Mouse (Mus musculus): ENCODE measurements at regions not wholly inside any gene's neighbourhood (a gene's known extent, or its start where the extent isn't known, plus 50 kb on each side); places are given as distances from the start of the nearest gene placed in this dataset.
A peak's percentile ranks its signal among the peaks of the same experiment; 100 is the strongest.

DNA sequence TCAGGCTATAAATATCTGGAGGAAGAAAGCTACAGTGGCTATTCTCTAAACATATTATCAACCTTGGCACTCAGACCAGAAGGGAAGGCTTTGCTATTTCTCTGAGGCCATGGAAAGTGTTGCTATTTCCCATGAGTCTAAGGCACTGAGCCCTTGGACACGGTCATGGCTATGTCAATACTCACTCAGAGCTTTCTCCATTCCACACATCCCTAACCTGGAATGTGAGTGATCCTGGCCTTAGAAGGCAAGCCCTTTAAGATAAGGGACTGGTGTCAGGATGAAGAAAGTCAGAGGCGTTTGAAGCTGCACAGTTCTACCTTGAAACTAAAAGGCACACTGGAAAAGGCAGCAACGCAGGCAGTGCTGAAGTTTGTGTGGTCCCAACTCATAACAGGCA, 478.3 kb downstream of the Rps29 start:
- DNase-seq: no peak

GRCm38 (mm10) chr12:68676096-68676775, 482.8 kb downstream of the Rps29 start:
- peak; percentile 16 for DNase-seq

DNA sequence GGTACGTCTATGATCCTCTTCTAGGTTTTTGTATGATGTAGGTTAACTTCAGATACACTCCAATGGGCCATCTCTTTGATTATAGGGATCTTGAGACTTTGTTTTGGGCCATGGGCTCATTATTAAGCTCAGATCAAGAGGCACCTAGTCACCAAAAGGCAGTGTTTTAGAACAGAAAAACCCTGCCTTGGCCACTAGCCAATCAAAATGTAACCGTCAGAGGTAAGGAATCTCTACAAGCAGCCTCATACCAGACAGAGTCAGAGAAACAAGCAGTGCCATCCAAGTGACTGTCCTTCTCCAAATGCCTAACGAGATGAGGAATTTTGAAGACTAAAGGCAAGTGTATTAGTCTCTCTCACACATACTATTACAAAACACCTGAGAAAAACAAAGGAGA, 487.0 kb downstream of the Rps29 start:
- no peak for DNase-seq

- no peak for DNase-seq
These were observed 512.9 kb downstream of the Rps29 start for GRCm38 (mm10) chr12:68645901-68646585.

DNA sequence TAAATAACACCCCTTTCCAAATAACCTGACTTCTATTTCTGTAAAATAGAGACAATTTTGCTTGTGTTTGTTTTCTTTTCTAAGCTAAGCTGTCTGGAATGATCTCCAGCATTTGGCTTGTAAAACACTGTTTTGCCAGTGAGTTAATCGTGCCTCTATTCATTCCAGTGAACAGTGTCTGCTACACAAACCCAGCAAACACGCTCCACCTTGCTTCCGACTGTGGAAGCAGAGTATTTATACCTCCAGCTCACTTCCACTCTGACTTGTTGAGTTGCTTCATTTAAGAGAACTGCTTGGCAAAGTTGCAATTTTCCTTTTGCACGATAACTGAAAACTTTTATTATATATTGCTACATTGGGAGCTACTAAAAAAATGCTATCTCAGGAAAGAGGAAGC, 515.3 kb downstream of the Rps29 start:
- no peak for DNase-seq

DNA sequence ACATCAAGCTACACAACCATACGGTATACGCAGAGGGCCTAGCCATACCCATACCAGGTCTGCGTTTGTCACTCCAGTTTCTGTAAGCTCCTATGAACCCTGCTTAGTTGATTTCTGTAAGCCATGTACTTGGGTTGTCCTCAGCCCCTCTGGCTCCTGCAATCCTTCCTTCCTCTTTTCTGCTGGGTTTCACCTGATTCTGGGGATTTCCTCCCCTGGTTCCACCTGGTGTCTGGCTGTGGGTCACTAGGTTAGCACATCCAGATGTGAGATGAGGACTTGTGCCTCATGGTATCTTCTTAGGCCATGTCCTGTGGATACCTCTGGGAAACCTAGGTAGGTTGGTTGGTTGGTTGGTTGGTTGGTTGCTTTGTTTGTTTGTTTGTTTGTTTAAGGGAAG, 526.5 kb downstream of the Rps29 start:
- no peak for DNase-seq

DNA sequence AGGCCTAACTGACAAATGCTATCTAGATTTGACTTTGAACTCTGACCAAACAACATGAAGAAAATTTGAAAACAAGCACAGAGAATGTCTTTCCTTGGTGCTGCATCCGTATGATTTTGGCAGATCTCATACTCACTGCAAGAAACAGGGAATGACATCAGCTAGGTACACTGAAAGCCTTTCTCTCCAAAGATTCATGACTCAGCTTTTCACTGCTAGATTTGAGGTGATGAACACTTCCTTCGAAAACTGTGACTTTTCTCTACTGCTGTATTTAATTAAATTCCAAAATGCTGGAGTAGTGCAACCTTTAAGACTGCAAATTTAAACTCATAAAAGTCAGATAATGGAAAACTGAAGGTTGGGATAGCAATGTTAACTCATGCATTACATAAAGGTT, 540.6 kb downstream of the Rps29 start:
- no peak for DNase-seq

DNA sequence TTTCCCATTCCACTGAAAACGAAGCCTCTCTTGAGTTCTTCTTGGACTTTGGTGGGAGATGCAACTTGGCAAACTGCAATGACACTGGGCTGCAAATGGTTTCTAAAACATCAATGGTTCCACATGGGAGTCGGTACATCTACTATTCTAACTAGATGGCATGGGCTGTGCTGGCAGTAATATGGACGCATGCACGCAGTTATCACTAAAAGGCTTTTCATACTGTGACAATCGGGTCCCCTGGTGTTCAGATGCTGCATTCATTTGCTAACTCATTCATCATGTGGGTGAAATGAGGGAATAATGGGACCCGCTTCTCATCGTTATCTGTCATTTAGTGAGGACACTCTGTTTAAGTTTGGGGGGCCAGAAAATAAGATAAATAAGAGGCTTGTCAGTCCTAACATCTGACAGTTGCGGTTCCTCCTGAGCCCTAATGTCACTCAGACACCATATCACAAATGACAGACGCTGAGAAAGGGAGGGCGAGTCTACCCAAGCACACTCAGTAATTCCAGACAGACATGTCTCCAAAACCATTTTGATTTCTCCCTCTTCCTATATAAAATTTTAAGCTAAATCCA, 553.5 kb downstream of the Rps29 start:
- no peak for DNase-seq

DNA sequence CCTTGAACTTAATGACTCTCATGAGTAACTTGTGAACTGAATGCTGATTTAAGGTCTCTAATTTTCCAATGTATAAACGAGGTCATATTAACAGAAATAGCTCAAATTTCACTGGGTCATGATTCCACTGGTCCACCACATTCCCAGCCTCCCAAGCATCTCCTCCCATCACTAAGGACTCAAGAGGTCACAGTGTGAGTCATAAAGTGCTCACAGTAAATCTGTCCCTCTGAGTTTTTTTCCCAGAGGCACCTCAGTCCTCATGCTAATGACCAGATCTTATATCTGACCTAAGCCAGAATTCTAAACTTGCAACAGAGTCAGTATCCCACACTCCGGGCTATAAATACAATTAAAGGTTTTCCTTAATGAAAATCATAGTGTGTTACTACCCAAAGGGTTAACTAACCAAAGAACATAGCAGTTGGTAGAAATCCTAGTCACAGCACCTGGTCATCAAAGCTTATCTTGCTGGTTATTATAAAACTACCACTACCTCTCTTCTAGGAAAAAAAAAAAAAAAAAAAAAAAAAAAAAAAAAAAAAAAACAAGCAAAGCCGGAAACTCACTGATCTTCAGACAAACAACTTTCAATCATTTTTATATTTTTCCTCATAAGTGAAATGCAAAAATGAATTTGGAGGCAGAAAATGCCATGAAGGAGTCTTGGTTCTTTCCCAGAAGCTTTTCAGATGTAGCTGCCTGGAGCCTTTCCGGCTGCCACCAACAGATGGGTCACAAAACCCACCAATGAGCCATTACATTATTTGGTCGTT, 554.3 kb downstream of the Rps29 start:
- no peak for DNase-seq

DNA sequence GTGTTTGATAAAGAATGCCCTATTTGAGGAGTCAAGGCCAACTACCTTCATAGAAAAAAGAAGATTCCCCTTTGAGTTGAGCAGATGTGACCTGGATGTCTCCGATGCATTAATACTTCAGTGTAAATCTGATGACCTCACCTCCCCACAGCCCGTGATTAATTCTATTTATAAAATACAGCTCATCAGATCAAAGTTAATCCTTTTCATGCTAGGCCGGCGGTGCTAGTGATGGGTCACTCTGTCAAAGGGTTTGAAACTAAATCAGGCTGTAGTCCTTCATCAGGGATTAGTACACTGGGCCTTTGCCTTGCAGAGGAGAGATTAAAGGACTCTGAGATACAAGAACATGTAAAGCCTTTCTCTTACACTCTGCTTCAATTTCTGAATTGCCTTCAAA, 556.3 kb downstream of the Rps29 start:
- no peak for DNase-seq

GRCm38 (mm10) chr12:68601366-68601765, 557.6 kb downstream of the Rps29 start:
- DNase-seq: no peak

- DNase-seq: no peak
These were observed 559.0 kb downstream of the Rps29 start for GRCm38 (mm10) chr12:68599681-68600596.

GRCm38 (mm10) chr12:68599016-68599616, 559.9 kb downstream of the Rps29 start:
- DNase-seq: no peak

DNA sequence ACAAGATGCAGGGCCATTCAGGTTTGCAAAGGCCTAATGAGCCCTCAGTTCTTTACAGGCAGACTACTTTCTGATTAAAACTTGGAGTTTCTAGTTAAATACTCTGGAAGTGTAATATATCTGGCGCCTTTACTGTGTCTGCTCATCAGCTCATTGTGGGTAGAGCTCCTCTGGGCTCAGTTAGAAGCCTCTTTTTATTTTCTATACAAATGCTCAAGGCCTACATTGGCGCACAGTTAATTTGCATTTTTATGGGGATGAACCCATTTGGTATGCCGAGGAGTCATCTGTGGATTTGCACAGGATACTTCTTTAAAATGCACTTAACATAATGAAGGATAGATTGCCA, 573.5 kb downstream of the Rps29 start:
- DNase-seq: no peak

DNA sequence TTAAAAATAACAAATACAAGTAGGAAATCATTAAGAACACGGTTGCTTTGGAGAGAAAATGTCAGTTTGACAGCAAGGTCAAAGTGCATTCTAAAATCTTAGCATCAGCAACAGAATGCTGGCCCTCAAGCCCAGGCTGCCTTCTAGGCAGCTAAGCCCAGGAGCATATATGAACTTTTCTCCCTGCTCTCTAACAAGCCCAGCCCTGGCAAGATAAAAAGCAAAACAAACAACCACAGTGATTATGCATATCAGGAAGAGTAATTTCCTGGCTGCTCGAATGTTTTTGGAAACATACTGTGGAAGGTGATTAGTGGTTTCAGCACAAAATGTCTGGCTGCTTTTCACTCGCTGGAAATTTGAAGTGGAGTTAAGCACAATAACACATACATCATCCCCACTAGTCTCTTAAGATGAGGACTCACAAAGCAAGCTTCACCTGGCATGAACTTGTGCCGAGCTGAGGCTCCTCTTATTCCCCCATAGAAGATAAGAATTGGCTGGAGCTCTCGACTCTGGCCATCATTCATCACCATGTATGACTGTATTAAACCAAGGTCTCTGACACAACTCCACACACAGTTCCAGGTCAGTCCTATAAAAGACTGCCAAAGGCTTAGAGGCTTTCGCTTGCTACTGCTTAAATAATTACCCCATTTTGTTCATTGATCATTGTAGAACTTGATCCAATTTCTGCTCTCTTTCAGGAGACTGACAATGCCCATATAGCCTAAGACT, 574.0 kb downstream of the Rps29 start:
- DNase-seq: no peak

DNA sequence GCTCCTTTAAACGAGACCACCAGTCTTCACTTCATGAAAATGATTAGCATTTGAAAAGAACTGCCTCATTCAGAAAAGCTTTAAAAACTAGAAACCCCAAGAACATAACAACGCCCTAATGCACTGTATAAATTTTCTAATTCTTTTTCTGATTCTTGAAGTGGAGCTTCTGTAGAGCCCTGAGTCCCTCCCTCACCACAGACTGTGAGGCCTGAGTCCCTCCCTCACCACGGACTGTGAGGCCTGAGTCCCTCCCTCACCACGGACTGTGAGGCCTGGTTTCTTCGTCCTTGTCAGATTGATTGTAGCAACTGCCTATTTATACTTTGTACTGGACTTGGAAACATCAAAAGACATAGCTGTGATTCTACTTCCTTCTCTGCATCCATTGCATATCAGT, 579.1 kb downstream of the Rps29 start:
- no peak for DNase-seq

DNA sequence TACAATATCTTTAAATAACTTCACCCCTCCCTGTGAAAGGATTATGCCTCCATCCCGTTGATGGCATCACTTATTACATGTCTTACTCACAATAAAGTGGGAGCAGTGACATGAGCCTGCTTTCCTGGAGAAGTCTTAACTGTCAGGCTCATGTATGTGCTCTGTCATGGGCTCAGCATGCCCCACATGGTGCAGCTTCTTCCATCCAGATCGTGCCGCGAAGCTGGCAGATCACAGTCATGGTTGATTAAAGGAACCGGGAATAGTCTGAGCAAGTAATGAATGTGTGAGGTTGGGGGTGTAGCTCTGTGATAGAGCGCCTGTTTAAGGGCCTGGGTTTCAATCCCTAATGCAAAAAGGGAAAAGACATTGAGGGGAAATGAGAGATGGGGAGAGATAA, 581.5 kb downstream of the Rps29 start:
- no peak for DNase-seq

- DNase-seq: no peak
These were observed 582.1 kb downstream of the Rps29 start for GRCm38 (mm10) chr12:68576855-68577254.

DNA sequence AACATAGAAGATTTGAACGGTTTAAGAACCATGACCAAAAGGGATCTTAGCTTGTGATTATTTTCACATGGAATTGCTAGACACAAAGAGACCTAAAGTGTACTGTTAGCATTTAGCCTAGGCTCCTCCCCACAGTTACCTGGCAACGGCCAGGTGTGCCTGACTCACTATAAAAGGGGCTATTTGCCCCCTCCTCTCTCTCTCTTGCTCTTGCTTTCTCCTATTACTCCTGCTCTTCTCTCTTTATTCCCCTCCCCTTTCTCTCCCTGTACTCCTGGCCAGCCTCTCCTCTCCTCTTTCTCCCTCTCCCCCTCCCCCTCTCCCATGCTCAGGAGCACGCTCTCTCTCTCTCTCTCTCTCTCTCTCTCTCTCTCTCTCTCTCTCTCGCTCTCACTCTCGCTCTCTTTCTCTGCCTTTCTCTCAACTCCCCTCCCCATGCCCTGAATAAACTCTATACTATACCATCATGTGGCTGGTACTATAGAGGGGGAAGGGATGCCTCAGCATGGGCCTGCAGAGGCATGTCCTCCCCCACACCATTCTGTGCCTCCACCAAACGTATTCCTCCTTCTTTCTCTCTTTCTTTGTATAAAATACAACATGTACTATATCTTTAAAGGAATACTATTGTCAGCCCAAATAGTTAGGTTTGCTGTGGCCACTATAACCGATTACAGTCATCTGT, 603.9 kb downstream of the Rps29 start:
- DNase-seq: no peak

GRCm38 (mm10) chr12:68554292-68554691, 604.7 kb downstream of the Rps29 start:
- DNase-seq: no peak
